In the genomic region with DNA sequence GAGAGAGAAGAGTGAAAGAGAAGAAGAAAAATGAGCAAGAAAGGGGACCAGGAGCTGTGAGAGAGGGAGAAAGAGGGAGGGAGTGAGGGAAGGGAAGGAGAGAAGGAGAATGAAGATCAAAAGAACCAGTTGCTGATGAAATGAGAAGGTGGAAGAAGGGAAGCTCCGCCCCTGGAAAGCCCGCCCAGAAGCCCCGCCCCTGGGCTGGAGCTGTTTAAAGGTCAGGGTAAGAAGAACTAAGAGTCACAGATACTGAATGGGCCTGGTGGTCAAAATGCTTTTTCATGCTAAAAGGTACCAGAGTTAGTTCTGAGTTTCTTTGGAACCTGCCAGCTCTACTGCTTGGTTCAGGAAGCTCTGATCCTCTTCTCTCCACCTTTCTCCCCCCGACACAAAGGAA, we compare ENCODE assay signal across 8 mouse cellular contexts. TPM values are rescaled to one million over a fixed set of nuclear protein-coding genes. Genes with fewer than 3 reads are reported as not detected.
DNase-seq lines count a peak whose midpoint lies in the region; ATAC-seq and TF ChIP-seq lines count a peak whose summit lies in the region.
"Had no signal": no experiment of that assay in that cellular context is flagged by ENCODE, and none has a peak within 500 bp of the region (broad histone marks: within the 10 kb centered on the region; RNA-seq: fewer than 3 reads in every experiment).

No protein-coding gene starts in this region.

- DNase-seq in 3134 (ENCODE audit: extremely low read depth, insufficient read length, low spot score) = peak; percentile 8
- peak; percentile 42 for DNase-seq in ES-CJ7 (ENCODE audit: low read depth, low spot score)
- DNase-seq in forebrain, embryonic 14.5 days (ENCODE audit: low spot score) = no peak
- no peak for DNase-seq in hindbrain, postnatal 0 days (ENCODE audit: low spot score)
- no peak for DNase-seq in heart, postnatal 10 days
- DNase-seq in left cerebral cortex, postnatal 4 days = no peak

- H3K27ac ChIP-seq in forebrain, embryonic 14.5 days (ENCODE audit: low read depth, low read length) = peak overlapping the region; percentile 75
- H3K27ac ChIP-seq in limb, embryonic 13.5 days = no peak overlapping the region
- no peak overlapping the region for H3K27ac ChIP-seq in hindbrain, postnatal 0 days

- no peak overlapping the region for H3K4me2 ChIP-seq in forebrain, embryonic 14.5 days (ENCODE audit: low read length)
- peak overlapping the region; percentile 2; the same call in 1 of the 2 replicates for H3K4me2 ChIP-seq in limb, embryonic 13.5 days (replicated peaks)
- H3K4me2 ChIP-seq in hindbrain, postnatal 0 days (ENCODE audit: low read depth, low read length) = no peak overlapping the region
- H3K4me2 ChIP-seq: heart, embryonic 12.5 days had no signal

- no peaks in the 10 kb centered on the region for H3K27me3 ChIP-seq in forebrain, embryonic 14.5 days (replicated peaks; ENCODE audit: control insufficient read depth, insufficient read depth, low read length)
- H3K27me3 ChIP-seq in limb, embryonic 13.5 days = 0 out of 2 replicates have a peak, but pooled peaks cover 2% of the 10 kb centered on the region
- no peaks in the 10 kb centered on the region for H3K27me3 ChIP-seq in hindbrain, postnatal 0 days (ENCODE audit: insufficient read depth, low read length)
- H3K27me3 ChIP-seq: heart, embryonic 12.5 days had no signal

- 4% methylated on average over 4 of the region's 4 CpGs for WGBS in forebrain, embryonic 14.5 days
- WGBS in limb, embryonic 13.5 days = 14% methylated on average over 4 of the region's 4 CpGs
- WGBS in hindbrain, postnatal 0 days = 44% methylated on average over 4 of the region's 4 CpGs

- no peak for TF ChIP-seq CTCF in hindbrain, postnatal 0 days (IDR thresholded peaks at IDR 0.05; ENCODE audit: low read depth)

- intact Hi-C loops in heart, postnatal 10 days (cut with DNase I) = no loop called here
- intact Hi-C loops in left cerebral cortex, postnatal 4 days (cut with DNase I) = no loop called here

- no peaks in the 10 kb centered on the region for H3K9me3 ChIP-seq in forebrain, embryonic 14.5 days (replicated peaks; ENCODE audit: control insufficient read depth, low read length)
- no peaks in the 10 kb centered on the region for H3K9me3 ChIP-seq in limb, embryonic 13.5 days
- H3K9me3 ChIP-seq in hindbrain, postnatal 0 days (ENCODE audit: low read length) = no peaks in the 10 kb centered on the region
- H3K9me3 ChIP-seq: heart, embryonic 12.5 days had no signal

- no peaks in the 10 kb centered on the region for H3K36me3 ChIP-seq in forebrain, embryonic 14.5 days (ENCODE audit: control insufficient read depth, insufficient read depth, low read length)
- H3K36me3 ChIP-seq in limb, embryonic 13.5 days = no peaks in the 10 kb centered on the region
- H3K36me3 ChIP-seq in hindbrain, postnatal 0 days (ENCODE audit: insufficient read depth, low read length) = no peaks in the 10 kb centered on the region
- H3K36me3 ChIP-seq: heart, embryonic 12.5 days had no signal

- H3K4me3 ChIP-seq in forebrain, embryonic 14.5 days (ENCODE audit: low read depth, low read length) = no peak overlapping the region
- no peak overlapping the region for H3K4me3 ChIP-seq in limb, embryonic 13.5 days
- H3K4me3 ChIP-seq in hindbrain, postnatal 0 days (ENCODE audit: low read length) = no peak overlapping the region
- H3K4me3 ChIP-seq: heart, embryonic 12.5 days had no signal

- no peak overlapping the region for H3K9ac ChIP-seq in forebrain, embryonic 14.5 days (ENCODE audit: low read length)
- no peak overlapping the region for H3K9ac ChIP-seq in limb, embryonic 13.5 days
- H3K9ac ChIP-seq in hindbrain, postnatal 0 days (replicated peaks; ENCODE audit: low read length) = no peak overlapping the region
- H3K9ac ChIP-seq: heart, embryonic 12.5 days had no signal

- H3K4me1 ChIP-seq in forebrain, embryonic 14.5 days (ENCODE audit: control insufficient read depth, insufficient read depth, low read length) = peaks cover 26% of the 10 kb centered on the region
- peaks cover 13% of the 10 kb centered on the region for H3K4me1 ChIP-seq in limb, embryonic 13.5 days
- H3K4me1 ChIP-seq in hindbrain, postnatal 0 days (ENCODE audit: insufficient read depth, low read length) = no peaks in the 10 kb centered on the region
- H3K4me1 ChIP-seq: heart, embryonic 12.5 days had no signal

- ATAC-seq in forebrain, embryonic 14.5 days = no peak
- no peak for ATAC-seq in limb, embryonic 13.5 days (ENCODE audit: low FRiP score, low read depth)
- no peak for ATAC-seq in hindbrain, postnatal 0 days

RNA-seq across cellular contexts. Expression of a gene that starts 51.1 kb away (rescaled TPM):
- polyA plus RNA-seq in forebrain, embryonic 14.5 days (2014; fragmentation: Nextera tagmentation; extraction: Ambion mirVana) = 0.75 and 0.97 TPM in 2 replicates
- polyA plus RNA-seq in limb, embryonic 13.5 days (2015; fragmentation: Nextera tagmentation; extraction: Ambion mirVana) = 3.9 and 4.4 TPM in 2 replicates
- total RNA-seq in hindbrain, postnatal 0 days (2014; rRNA removed) = 1.6 TPM in 2 replicates
- polyA plus RNA-seq in hindbrain, postnatal 0 days (2015; fragmentation: Nextera tagmentation; extraction: Ambion mirVana) = 1.6 and 1.7 TPM in 2 replicates
- under 1 TPM; 0.45 to 0.48 TPM for total RNA-seq in heart, postnatal 10 days (2021)
- 1 to 10 TPM; 2.7 to 3.7 TPM for total RNA-seq in left cerebral cortex, postnatal 4 days (2021)

Comparison
In these comparisons a context has a peak if more than half of its experiments do, and no peak if none do; other contexts are left out.
1. DNase-seq: peak in 3134 (single experiment) and ES-CJ7 (single experiment); none in forebrain, embryonic 14.5 days (single experiment), hindbrain, postnatal 0 days (single experiment), heart, postnatal 10 days (0 of 2) and left cerebral cortex, postnatal 4 days (single experiment).